Mouse (Mus musculus) myocyte (in vitro differentiated cells): Measurements from ENCODE around the gene Rpl9-ps6. TPM values are rescaled to one million over a fixed set of nuclear protein-coding genes. Genes with fewer than 3 reads are reported as not detected.

Source experiments
- H3K27me3 ChIP-seq: one replicate; pipeline ENCODE4 v1.6.1; 2011; ENCODE audit not compliant: control insufficient read depth, insufficient read depth, insufficient read length
- H3K36me3 ChIP-seq: one replicate; pipeline ENCODE4 v1.6.1; 2011; ENCODE audit not compliant: control insufficient read depth, insufficient read depth
- H3K4me2 ChIP-seq: one replicate; pipeline ENCODE4 v1.6.1; 2011; ENCODE audit warnings: low read depth, control low read depth
- H3K4me3 ChIP-seq: one replicate; pipeline ENCODE4 v1.5.1; 2011; ENCODE audit warnings: mild to moderate bottlenecking, control low read depth, moderate library complexity
- H3K79me2 ChIP-seq: one replicate; pipeline ENCODE4 v1.6.1; 2011; ENCODE audit not compliant: control insufficient read depth, insufficient read depth
- H3ac ChIP-seq: one replicate; pipeline ENCODE4 v1.6.1; 2011; ENCODE audit not compliant: control insufficient read depth, insufficient read length
- CEBPB ChIP-seq: IDR thresholded peaks from 2 replicates; pipeline ENCODE4 v1.6.1; 2011; ENCODE audit warnings: mild to moderate bottlenecking, moderate library complexity; ENCODE audit not compliant: poor library complexity, insufficient read depth, severe bottlenecking
- E2F4 ChIP-seq: IDR thresholded peaks from one replicate; pipeline ENCODE4 v1.6.1; 2011; ENCODE audit warnings: mild to moderate bottlenecking, control low read depth, moderate library complexity; ENCODE audit not compliant: insufficient read depth
- MAX ChIP-seq: IDR thresholded peaks from one replicate; pipeline ENCODE4 v1.6.1; 2011; ENCODE audit warnings: low read depth, mild to moderate bottlenecking, control low read depth
- MYOD1 ChIP-seq, 3 experiments: IDR thresholded peaks; one replicate each; pipeline ENCODE4 v1.6.1; 2011; ENCODE audit warnings: control low read depth in 2 of 3, low read depth in 2 of 3, mild to moderate bottlenecking in 2 of 3, moderate library complexity in 1 of 3; ENCODE audit not compliant: insufficient read length in 2 of 3, control insufficient read depth in 1 of 3
- MYOG ChIP-seq, 3 experiments: IDR thresholded peaks; one replicate each; pipeline ENCODE4 v1.6.1; 2011; ENCODE audit warnings: control low read depth in 2 of 3, low read depth in 2 of 3, mild to moderate bottlenecking in 2 of 3; ENCODE audit not compliant: insufficient read length in 2 of 3, control insufficient read depth in 1 of 3, insufficient read depth in 1 of 3
- POLR2A ChIP-seq: IDR thresholded peaks from one replicate; pipeline ENCODE4 v1.6.1; 2011; ENCODE audit warnings: low read depth, mild to moderate bottlenecking, control low read depth, moderate library complexity; ENCODE audit not compliant: insufficient read length
- POLR2AphosphoS2 ChIP-seq: IDR thresholded peaks from one replicate; pipeline ENCODE4 v1.6.1; 2011; ENCODE audit warnings: low read depth, control low read depth; ENCODE audit not compliant: insufficient read length
- REST ChIP-seq: IDR thresholded peaks from one replicate; pipeline ENCODE4 v1.6.1; 2011; ENCODE audit warnings: mild to moderate bottlenecking, control low read depth, moderate library complexity; ENCODE audit not compliant: insufficient read depth, insufficient read length
- SRF ChIP-seq: IDR thresholded peaks from one replicate; pipeline ENCODE4 v1.6.1; 2011; ENCODE audit warnings: low read depth; ENCODE audit not compliant: control insufficient read depth, insufficient read length
- TCF12 ChIP-seq: IDR thresholded peaks from one replicate; pipeline ENCODE4 v1.6.1; 2011; ENCODE audit warnings: mild to moderate bottlenecking, control low read depth; ENCODE audit not compliant: poor library complexity, insufficient read depth, severe bottlenecking
- TCF3 ChIP-seq: IDR thresholded peaks from one replicate; pipeline ENCODE4 v1.6.1; 2011; ENCODE audit warnings: low read depth, control low read depth; ENCODE audit not compliant: insufficient read length
- USF1 ChIP-seq: IDR thresholded peaks from one replicate; pipeline ENCODE4 v1.6.1; 2011; ENCODE audit warnings: low read depth, mild to moderate bottlenecking, control low read depth, moderate library complexity
- polyA plus RNA-seq: library from polyadenylated mRNA; unstranded; fragments of >200 nt; fragmentation: generic; extraction: Trizol; gene quantifications from one replicate; pipeline ENCODE4 v1.2.1, GENCODE M21; 2012; ENCODE audit warnings: missing spikeins

The Rpl9-ps6 gene
- polyA plus RNA-seq, 1 experiment = 91.2 TPM

- TF ChIP-seq USF1 (no peak), MYOG (IDR thresholded peaks at IDR 0.05; ENCODE audit: control insufficient read depth in 1 of 3, insufficient read depth in 1 of 3, insufficient read length in 2 of 3, low read depth in 2 of 3) (no peak), REST (no peak), SRF (no peak), MAX (no peak), POLR2AphosphoS2 (no peak), CEBPB (no peak), TCF12 (no peak)
- H3K27me3 ChIP-seq = peaks cover 9% of the 10 kb centered on the region
- no peaks in the 10 kb centered on the region for H3K36me3 ChIP-seq
- peak overlapping the region; percentile 90 for H3ac ChIP-seq
- H3K79me2 ChIP-seq = peaks cover 20% of the 10 kb centered on the region
- peak overlapping the region; percentile 54 for H3K4me3 ChIP-seq
- H3K4me2 ChIP-seq = peak overlapping the region; percentile 96
These were observed 18.7 kb upstream of the Rpl9-ps6 start for GRCm38 (mm10) chr19:32484941-32485660.

- TF ChIP-seq CEBPB = no peak
- TF ChIP-seq MAX = no peak
- TF ChIP-seq USF1 = no peak
- no peak for TF ChIP-seq MYOD1 (IDR thresholded peaks at IDR 0.05; ENCODE audit: control insufficient read depth in 1 of 3, insufficient read length in 2 of 3, low read depth in 2 of 3)
- TF ChIP-seq SRF = no peak
- TF ChIP-seq REST = no peak
- TF ChIP-seq POLR2A = no peak
- no peak for TF ChIP-seq E2F4
- TF ChIP-seq TCF3 = no peak
- no peak for TF ChIP-seq TCF12
- no peak for TF ChIP-seq POLR2AphosphoS2
- no peak for TF ChIP-seq MYOG (IDR thresholded peaks at IDR 0.05; ENCODE audit: control insufficient read depth in 1 of 3, insufficient read depth in 1 of 3, insufficient read length in 2 of 3, low read depth in 2 of 3)
- no peaks in the 10 kb centered on the region for H3K36me3 ChIP-seq
- H3K4me3 ChIP-seq = no peak overlapping the region
- H3K4me2 ChIP-seq = no peak overlapping the region
- peaks cover 2% of the 10 kb centered on the region for H3K79me2 ChIP-seq
- peaks cover 9% of the 10 kb centered on the region for H3K27me3 ChIP-seq
- H3ac ChIP-seq = no peak overlapping the region
These were observed 15.1 kb upstream of the Rpl9-ps6 start for GRCm38 (mm10) chr19:32481511-32481910.

DNA sequence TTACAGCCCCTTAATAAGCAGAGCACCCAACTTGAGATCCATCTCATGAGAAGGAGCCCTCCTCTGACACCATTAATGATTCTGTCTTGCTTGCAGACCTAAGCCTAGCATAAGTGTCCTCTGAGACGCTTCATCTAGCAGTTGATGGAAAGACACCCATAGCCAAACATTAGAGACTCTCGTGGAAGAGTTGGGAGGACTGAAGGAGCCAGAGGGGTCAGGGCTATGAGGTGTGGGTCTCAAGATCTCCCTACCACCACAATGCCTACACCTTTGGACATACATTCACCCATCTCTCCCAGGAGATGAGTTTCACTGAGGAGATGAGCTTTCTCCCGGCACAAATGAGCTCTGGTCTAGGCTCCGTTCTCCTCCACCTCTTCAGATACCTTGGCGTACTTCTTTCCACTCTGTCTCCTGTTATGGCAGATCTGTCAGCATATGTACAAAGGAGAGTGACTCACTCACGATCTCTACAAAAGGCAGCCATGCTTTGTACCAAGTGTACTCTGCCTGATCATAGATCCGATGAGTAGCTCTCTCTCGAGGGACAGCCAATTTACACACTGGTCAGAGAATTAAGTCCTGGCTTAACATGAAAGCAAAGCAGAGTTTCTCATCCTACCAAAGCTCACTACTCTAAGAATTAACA is 14.5 kb upstream of the Rpl9-ps6 start:
- Histone ChIP-seq H3ac (no peak overlapping the region), H3K27me3 (peaks cover 9% of the 10 kb centered on the region), H3K79me2 (no peaks in the 10 kb centered on the region), H3K4me3 (no peak overlapping the region), H3K36me3 (no peaks in the 10 kb centered on the region), H3K4me2 (no peak overlapping the region)
- no peak for TF ChIP-seq SRF
- no peak for TF ChIP-seq MYOG (IDR thresholded peaks at IDR 0.05; ENCODE audit: control insufficient read depth in 1 of 3, insufficient read depth in 1 of 3, insufficient read length in 2 of 3, low read depth in 2 of 3)
- no peak for TF ChIP-seq TCF12
- no peak for TF ChIP-seq POLR2A
- no peak for TF ChIP-seq POLR2AphosphoS2
- no peak for TF ChIP-seq E2F4
- no peak for TF ChIP-seq TCF3
- no peak for TF ChIP-seq MAX
- no peak for TF ChIP-seq REST
- no peak for TF ChIP-seq USF1
- no peak for TF ChIP-seq MYOD1 (IDR thresholded peaks at IDR 0.05; ENCODE audit: control insufficient read depth in 1 of 3, insufficient read length in 2 of 3, low read depth in 2 of 3)
- TF ChIP-seq CEBPB = no peak

DNA sequence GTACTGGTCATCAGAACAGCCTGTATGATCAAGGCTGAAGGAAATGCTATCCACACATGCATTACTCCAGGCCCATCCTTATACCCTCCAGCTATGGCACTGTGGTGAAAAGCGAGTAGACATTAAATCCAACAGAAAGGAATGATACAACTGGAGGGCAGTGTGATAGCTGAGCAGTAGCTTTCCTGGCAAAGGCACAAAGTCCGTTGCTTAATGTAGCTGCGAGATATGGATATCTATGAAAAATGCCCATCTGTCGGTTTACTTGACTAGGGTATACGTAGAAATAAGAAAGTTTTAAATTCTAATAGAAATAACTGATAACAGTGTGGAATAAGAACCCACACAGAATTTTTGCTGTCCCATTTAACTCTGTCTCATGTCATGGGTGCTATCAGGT is 13.9 kb upstream of the Rpl9-ps6 start:
- Histone ChIP-seq H3K4me2 (no peak overlapping the region), H3ac (no peak overlapping the region), H3K4me3 (no peak overlapping the region), H3K27me3 (peaks cover 9% of the 10 kb centered on the region), H3K36me3 (no peaks in the 10 kb centered on the region), H3K79me2 (no peaks in the 10 kb centered on the region)
- TF ChIP-seq USF1 = no peak

GRCm38 (mm10) chr19:32476712-32477052 is 10.3 kb upstream of the Rpl9-ps6 start:
- Histone ChIP-seq H3K79me2 (no peaks in the 10 kb centered on the region), H3K27me3 (peaks cover 9% of the 10 kb centered on the region), H3K4me3 (no peak overlapping the region), H3K36me3 (no peaks in the 10 kb centered on the region), H3K4me2 (no peak overlapping the region), H3ac (no peak overlapping the region)
- no peak for TF ChIP-seq MAX
- TF ChIP-seq MYOD1 (IDR thresholded peaks at IDR 0.05; ENCODE audit: control insufficient read depth in 1 of 3, insufficient read length in 2 of 3, low read depth in 2 of 3) = no peak
- TF ChIP-seq REST = no peak
- no peak for TF ChIP-seq SRF
- TF ChIP-seq E2F4 = no peak
- no peak for TF ChIP-seq USF1
- TF ChIP-seq CEBPB = no peak
- TF ChIP-seq TCF12 = no peak
- TF ChIP-seq POLR2A = no peak
- TF ChIP-seq POLR2AphosphoS2 = no peak
- no peak for TF ChIP-seq MYOG (IDR thresholded peaks at IDR 0.05; ENCODE audit: control insufficient read depth in 1 of 3, insufficient read depth in 1 of 3, insufficient read length in 2 of 3, low read depth in 2 of 3)
- no peak for TF ChIP-seq TCF3
